Mouse (Mus musculus): ENCODE results near the gene Hoxc12.
A peak's percentile ranks its signal among the peaks of the same experiment; 100 is the strongest.

Hoxc12 gene

DNA sequence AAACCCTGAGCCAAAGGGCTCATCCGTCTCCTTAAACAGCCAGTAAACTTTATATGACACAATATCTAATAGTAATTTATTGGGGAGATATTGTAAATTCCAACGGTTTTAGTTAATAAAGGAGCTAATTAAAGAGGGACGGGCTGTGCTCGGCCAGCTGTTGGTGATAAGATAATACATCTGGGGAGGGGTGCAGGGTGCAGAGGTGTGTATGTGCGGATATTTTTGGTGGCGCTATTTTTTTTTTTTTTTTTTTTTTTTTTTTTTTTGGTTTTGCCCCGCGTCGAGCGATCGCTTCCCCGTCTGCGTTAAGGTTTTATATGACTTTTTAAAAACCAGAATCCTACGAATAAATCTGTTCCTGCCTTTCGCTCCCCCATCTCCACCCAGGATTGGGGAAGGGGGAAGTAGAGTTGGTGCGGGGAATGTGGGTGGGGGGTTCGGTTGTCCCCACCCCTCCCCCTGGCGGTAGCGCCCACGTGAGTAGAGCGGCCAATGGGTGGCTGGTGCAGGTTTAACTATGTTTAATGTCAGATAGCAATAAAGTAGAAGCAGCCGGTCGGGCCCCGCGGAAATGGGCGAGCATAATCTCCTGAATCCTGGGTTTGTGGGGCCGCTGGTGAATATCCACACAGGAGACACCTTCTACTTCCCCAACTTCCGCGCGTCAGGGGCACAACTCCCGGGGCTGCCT, at the start of gene Hoxc12:
Gene Hoxc12, plus strand, starts transcription at position 479 of the 694 bp plus-strand sequence.
- DNase-seq (ENCODE audit: low read depth), result no peak

DNA sequence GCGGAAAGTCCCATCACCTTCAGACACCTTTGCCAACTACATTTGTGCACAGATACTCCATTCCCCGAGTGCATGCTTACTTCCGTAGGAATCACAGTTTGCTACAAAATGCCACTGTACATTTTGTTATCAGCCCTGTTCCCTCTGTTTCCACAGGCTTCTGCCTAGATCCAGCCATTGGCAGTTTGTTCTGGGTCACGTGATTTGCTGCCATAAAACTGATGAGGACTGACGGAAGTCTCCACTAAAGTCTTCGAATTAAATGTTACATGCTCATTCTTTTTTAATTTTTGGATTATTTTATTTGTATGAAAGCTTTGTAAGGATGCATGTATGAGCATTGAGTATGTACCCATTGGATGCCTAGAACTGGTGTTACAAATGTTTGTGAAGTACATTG, 41.4 kb upstream of the Hoxc12 start:
- no peak for DNase-seq (ENCODE audit: low read depth)

DNA sequence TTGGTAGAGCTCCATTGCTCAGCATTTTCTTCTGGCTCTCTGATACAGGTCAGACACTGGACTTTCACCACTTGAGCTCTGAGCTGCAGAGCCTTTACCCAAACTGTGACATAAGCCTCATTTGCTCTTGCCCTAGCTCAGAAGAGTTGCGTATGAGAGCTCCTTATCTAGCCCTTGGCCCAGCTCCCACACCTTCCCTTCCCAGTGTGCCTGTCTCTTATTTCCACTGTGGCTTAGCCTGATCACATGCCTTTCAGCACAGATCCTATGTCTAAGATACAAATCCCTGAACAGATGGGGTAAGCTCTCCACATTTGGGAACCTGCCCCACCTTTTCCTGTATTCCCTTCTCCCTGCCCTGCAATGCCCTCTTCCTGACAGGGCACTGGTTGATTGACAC, 31.6 kb upstream of the Hoxc12 start:
- DNase-seq (ENCODE audit: low read depth), result peak; percentile 48

DNA sequence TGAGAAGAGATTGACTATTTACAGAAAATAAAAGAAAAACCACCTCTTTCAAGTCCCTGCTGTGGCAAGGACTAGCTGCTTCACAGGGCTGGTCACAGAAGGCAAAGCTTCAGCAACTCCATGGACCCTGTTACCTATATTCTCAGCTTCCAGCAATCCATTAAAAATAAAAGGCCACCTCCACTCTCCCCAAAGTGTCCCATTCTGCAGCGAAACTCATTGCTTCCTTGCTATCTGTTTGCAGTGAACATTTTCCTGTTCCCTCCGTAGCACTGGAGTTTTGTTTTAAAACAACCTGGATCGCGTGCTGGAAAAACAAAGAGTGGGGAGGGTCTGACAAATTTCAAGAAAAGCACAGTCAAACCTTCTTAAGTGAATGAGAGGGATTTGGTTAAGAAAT, 27.0 kb upstream of the Hoxc12 start:
- DNase-seq (ENCODE audit: low read depth), result no peak

DNA sequence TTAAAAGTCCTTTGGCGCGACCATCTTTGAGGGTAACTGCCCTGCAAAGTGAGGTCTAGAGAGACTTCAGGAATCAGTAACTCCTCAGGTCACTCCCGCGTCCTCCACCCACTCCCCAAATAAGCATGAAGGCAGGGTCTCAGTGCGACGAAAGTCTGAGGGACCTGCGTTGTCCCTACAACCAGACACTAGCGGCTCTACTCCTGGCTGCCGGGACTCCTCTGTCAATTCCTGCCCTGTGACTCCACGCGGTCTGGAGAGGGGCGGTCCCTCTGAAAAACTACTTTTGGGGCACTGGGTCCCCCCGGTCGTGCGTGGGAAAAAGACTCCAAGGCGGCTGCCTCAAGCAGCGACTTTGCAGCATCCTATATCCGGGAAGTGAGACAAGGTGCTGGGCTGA, 26.5 kb upstream of the Hoxc12 start:
- no peak for DNase-seq (ENCODE audit: low read depth)

DNA sequence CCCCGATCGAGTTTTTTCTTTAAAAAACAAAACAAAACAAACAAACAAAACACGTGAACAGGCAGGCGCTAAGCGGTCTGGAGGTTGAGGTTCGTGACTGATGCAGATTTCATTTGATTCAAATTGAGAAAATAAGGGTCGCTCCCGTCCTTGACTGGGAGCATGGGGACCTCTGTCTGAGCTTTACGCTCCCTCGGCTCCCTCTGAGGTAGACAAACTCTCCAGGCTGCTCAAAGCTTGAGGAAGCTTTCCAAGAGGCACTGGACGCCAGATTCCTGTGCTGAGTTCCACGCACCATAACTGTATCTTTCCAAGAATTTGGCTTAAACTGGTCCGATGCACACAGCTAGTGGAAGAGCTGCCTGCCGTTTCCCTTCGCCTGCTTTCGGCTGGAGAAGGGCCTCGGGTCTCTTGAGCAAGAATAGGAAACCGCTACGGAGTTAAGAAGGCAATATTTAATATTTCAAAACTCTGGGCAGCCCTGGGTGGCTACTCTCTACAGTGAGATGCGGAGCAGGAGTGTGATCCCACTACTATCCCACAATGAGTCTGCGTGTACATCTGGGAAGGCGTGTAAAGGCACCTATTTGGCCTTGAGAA, 26.0 kb upstream of the Hoxc12 start:
- DNase-seq (ENCODE audit: low read depth), result no peak

DNA sequence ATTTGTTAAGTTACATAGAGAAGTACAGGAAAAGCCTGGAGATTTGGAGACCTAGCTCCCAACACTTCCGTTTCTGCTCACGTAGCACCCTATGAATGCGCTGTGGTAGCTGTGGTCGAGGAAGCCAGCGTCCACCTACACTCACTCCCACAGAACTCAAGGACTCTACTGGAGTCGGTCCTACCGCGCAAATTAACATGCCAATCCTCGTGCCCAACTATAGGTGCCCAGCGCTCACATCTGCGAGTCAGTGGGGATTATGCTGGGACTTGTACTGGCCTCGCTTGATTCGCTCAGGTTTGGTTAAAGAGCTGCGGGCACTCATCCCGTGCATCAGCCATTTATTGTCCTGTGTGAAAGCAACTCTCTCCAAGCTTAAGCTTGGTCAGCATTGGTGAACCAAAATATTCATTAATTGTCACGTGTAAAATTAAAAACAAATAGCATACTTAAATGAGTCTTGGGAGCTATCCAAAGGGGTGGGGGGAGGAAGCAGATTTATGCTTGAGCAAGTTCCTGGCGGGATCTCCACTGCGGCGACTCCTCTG, 23.4 kb upstream of the Hoxc12 start:
- no peak for DNase-seq (ENCODE audit: low read depth)

DNA sequence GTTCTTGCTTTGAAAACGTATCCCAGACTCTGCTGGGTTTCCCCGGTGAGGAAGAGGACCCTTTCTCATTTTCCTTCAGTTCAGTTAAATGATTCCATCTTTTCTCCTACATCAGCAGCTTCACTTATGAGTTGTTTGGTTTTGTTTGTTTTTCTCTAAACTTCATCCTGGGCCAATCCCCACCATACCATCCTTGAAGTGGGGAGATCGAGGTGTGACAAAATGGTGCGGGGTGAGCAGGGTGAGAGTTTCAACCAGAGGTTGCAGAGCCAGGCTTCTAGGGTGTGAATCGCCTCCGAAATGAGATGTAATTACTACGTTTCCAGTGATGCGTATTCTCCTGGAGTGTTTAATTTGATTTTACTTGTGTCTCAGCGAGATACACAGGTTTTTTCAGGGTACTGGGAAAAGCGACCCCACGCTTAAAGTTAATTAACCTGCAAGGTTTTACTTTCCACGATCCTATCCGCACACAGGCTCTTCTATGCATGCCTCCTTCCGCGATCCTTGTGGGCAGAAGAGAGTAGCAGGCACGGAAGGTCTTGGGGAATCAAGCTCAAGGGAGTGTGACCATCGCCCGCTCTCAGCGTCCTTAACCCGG, 18.5 kb upstream of the Hoxc12 start:
- DNase-seq (ENCODE audit: low read depth), result no peak

DNA sequence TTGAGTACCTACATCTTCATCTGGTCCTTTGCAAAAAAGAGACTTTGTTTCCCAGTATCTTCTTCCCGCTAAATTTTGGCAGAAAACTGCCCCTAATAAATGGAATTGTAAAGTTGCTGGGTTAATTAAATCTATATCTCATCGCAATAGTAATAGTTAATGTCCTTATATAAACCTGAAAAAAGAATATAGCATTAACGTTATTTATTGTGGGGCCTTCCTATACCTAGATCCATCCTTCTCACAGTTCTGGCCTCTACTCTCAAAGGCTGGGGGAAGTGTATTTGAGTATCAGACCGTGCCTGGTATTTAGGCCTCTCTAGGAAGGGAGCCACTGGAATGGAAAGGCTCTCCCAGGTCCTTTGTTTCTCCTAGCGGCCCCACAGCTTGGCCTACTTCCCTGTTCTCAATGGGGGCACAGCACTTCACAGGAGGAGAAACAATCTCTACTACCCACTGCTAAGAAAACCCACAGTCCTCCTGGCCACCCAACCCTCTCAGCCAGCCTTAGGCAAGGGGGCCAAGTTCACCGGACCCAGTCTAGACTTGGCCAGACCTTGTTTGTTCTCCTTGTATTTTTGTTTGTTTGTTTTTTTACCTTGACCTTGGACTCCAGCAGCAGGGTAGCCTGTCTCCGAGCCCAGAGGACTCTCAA, 17.8 kb upstream of the Hoxc12 start:
- no peak for DNase-seq (ENCODE audit: low read depth)

DNA sequence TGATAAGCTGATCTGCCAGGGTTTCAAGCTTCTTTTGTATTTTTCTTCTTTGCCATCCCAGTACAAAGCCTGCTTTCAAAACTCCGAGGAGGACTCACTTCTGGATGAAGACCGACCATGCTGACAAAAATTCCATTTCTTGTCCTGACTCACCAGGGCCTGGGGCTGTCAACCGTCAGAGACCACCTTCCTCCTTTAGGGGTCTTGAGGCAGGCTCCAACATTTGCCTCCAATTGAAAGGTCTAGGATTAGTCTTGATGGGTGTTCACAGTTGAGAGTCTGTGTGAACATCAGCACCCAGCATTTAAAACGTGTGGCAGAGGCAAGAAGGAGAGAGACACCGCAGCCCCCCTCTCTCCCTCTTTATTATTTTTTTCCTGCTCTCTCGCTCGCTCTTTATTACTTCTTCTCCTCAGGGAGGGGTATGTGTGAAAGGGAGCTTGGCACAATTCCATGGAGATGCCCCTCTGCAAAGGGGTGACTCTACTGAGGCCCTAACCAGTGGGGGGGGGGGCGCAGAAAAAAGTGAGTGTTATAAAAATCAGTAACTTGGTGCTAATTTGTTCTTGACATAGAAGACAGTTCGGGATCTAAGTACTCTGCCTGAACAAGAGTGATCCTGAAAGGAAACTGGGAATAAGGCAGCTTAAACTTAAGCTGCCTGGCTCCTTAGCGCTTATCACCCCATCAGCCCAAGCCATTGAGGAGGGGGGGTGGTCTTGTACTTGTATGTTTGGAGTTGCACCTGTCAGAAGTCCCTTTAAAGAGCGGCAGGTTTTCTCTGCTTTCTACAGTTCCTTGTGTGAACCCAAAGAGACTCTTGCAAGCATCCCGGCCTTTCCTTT, 17.0 kb upstream of the Hoxc12 start:
- no peak for DNase-seq (ENCODE audit: low read depth)

DNA sequence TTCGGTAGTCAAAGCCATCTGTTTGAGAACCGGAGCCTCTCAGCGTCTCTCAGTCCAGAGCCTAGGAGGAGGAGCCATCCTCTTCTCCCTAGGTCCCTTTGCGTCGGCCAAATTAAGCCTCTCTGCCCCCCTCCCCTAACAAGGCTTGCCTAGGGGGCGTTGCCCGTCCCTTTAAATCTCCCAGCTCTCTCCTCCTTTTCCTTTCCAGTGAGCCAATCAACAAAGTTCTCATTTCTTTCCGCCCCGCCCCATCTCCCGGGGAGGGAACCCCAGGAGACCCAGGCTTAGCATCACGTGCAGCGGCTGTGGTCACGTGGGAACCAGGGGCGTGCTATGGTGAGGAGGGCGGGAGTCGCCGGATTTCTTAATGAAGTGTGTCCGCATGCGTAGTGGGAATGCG, 15.9 kb upstream of the Hoxc12 start:
- peak; percentile 23 for DNase-seq (ENCODE audit: low read depth)

DNA sequence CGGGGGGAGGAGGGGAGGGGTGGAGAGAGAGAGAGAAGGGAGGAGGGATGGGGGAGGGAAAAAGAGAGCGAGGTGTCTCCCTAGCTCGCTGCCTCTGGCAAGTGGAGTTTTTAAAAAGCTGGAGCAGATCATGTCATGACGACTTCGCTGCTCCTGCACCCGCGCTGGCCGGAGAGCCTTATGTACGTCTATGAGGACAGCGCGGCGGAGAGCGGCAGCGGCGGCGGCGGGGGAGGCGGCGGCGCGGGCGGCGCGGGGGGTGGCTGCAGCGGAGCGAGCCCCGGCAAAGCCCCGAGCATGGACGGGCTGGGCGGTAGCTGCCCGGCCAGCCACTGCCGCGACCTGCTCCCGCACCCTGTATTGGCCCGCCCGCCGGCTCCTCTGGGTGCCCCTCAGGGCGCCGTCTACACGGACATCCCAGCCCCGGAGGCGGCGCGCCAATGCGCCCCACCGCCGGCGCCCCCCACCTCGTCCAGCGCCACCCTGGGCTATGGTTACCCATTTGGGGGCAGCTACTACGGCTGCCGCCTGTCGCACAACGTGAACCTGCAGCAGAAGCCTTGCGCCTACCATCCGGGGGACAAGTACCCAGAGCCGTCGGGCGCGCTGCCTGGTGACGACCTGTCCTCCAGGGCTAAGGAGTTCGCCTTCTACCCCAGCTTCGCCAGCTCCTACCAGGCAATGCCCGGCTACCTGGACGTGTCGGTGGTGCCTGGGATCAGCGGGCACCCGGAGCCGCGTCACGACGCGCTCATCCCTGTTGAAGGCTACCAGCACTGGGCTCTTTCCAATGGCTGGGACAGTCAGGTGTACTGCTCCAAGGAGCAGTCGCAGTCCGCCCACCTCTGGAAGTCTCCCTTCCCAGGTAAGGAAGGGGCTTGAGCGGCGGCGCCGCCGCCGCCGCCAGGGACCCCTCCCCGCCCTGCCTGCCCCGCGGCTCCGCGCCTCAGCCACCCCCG, 15.2 kb upstream of the Hoxc12 start, which contains the start of gene Hoxc13:
Gene Hoxc13, plus strand, starts transcription at position 51 of the 959 bp plus-strand sequence.
- DNase-seq (ENCODE audit: low read depth), result no peak

DNA sequence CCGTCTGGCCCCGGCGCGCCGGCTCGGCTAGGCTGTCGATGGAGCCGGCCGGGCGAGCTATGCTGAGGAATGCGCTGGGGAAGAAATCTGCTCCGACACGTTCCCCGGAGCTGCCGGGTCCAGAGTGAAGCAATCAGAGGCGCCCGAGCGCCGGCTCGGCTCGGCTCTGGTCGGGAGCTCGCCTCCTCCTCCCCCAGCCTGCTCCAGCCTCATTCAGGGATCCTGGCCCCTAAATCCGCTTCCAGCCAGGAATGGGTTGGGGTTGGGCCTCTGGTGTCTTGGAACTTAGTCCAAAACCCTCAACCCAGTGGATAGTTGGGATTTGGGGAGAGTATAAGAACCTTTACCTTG, 14.6 kb upstream of the Hoxc12 start:
- no peak for DNase-seq (ENCODE audit: low read depth)

DNA sequence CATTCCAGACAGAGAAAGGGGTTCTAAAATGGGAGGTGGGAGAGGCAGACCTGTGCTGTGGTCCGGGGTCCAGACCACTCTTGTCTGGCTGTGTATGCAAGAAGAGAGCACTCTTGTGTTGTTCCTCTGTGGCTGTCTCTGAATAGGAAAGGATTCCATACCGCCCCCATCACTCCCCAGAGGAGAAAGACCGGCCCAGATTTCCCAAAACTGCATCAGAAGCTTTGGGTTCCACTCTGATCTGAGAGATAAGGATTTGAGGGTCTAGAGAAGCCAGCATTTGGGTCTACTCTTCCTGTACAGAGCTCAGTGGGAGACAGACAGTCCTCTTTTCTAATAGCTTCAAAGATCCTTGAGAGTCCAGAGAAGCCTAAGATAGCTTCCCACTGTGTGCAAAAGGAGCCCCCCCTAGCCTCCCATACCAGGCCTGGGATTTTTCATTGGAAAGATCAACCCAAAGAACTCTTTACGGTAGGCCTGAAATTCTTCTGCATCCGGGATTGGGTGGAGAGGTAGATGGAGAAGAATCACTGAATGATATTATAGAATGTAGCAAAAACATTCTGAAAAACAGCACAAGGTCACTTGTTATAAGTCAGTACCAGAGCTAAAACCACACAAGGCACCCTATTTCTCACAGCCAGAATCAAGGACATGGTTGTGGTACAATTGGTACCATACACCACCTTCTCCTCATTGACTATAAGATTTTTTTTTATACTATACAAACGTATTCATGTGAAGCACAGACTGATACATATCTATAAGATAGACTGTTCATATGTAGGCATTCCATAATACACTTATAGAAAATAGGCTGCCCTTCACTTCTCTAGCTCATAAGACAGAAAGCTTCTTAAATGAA, 13.7 kb upstream of the Hoxc12 start:
- no peak for DNase-seq (ENCODE audit: low read depth)

DNA sequence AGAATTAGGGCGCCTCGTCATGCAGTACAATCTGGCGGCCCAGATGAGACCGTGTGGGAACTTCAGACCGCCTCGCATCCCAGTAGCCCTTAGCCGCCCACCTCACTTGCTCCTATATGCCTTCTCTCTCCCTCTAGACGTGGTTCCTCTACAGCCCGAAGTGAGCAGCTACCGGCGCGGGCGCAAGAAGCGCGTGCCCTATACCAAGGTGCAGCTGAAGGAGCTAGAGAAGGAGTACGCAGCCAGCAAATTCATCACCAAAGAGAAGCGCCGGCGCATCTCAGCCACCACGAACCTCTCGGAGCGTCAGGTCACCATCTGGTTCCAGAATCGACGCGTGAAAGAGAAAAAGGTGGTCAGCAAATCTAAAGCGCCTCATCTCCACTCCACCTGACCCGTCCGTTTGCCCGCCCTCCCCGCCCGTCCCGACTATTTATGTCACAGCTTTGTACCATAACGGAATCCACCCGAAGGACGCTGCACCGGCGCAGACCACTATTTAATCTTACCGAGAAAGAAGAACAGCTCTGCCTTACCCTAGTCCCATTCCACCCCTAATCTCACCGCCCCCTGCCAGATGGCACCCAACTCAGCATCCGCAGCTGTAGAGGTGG, 9.4 kb upstream of the Hoxc12 start:
- no peak for DNase-seq (ENCODE audit: low read depth)

DNA sequence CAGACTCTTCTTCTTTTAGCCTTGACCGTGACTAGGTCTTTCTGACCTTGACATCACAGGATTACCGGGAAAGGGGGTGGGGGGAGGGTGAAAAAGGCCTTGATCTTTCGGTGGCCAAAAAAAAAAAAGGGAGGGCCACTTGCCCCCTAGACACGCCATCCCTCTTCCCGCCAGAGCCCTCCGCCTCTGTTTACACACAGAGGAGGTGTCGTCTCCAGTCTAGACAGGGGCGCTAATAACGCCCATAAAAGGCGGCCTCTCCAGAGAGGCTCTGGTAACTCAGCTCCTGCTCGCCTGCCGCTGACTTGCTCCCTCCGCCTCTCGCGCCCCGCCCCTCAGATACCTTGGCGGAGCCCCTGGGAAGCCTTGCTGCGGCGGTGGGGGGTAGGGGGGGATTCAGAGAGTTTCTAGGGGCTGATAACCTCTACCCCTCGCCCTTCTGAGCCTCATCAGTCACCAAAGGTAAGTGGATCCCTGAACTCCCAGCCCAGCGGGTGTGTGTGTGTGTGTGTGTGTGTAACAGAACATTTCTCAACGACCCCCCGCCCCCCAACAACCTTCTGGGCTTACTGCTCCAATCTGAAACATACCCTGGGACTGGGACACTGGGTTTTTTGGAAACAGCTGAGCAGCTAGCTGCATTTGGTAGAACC, 4.7 kb upstream of the Hoxc12 start:
- DNase-seq (ENCODE audit: low read depth), result no peak

DNA sequence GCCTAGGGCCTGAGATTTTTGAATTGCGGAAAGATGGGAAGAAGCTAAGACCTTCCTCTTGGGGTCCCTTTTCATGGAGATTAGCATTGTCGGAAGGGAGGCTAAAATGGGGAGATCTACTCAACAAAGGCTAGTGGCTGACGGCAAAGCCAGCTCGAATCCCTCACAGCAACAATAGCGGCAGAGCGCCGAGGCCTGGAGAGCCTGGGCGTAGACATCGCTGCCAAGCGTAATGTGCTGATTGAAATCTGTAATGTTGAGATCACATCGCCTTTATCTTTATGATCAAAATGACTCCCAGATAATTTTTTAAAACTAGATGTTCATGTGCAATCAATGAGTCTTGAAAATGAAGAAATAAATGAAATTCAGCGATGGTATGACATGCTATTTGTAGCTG, 2.1 kb upstream of the Hoxc12 start:
- no peak for DNase-seq (ENCODE audit: low read depth)

DNA sequence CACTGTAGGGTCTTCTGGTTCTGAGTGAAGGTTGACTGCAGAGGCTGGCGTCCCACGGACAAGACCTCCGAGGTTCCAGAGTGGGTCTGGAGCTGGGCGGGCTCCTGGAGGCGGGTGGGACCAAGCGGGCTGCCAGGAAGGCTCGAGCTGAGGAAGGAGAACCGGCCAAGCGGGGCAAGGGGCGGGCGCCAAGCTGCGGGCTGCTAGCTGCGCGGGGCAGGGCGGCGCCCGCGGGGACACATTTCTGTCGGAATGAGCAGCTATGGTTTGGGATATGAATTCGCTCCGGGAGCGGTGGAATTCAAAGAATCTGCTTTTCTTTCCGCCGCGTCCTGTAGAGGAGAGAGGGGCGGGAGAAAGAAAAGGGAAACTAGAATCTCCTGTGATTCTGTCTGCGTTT, 1.7 kb upstream of the Hoxc12 start:
- DNase-seq (ENCODE audit: low read depth), result no peak

All from NIH3T3 (cell line).